Mouse (Mus musculus) ES-E14 (cell line): ENCODE data around the gene Etnk2.

Experiments
- CHD2 ChIP-seq: IDR thresholded peaks from 2 replicates; pipeline ENCODE4 v1.6.1; 2014; ENCODE audit warnings: mild to moderate bottlenecking, low read depth, low read length, inconsistent platforms
- HCFC1 ChIP-seq: IDR thresholded peaks from 2 replicates; pipeline ENCODE4 v1.6.1; 2012; ENCODE audit warnings: low read length, inconsistent platforms, borderline replicate concordance; ENCODE audit not compliant: insufficient read depth
- MAFK ChIP-seq: IDR thresholded peaks from 2 replicates; pipeline ENCODE4 v1.6.1; 2014; ENCODE audit warnings: mild to moderate bottlenecking, low read depth, low read length, inconsistent platforms; ENCODE audit not compliant: insufficient read depth
- ZC3H11A ChIP-seq: IDR thresholded peaks from 2 replicates; pipeline ENCODE4 v1.6.1; 2012; ENCODE audit warnings: low read depth, mild to moderate bottlenecking, inconsistent platforms, low read length, borderline replicate concordance
- ZNF384 ChIP-seq: IDR thresholded peaks from 2 replicates; pipeline ENCODE4 v1.6.1; 2012; ENCODE audit warnings: low read depth, low read length, inconsistent platforms

DNA sequence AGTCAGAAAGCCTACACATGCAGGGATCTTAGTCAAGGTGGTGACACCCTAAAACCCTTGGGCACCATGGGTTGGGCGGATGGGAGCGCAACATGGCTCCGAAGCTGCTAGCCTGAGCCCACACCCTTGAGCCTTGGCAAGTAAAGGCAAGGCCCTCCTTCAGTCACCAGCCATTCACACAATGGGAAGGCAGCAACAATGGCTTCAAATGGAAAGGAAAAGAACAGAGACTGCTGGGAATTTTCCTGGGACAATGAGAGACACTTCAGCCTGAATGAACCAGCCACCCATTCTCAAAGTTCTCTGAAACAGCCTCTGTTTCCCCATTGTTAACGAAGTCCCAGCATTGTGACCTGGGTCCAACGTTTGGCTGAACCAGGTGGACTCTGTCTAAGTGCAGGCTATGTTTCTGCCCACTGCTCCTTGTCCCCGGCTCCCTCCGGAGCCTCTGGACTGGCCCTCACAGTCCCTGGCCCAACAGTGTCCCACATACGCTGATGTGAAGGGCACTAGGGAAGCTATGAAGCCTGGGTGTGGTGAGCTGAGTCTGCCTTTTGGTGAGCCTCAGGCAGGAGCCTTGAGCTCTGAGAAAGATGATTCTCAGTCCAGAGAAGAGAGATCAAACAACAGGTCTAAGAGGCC lies 48.3 kb downstream of the Etnk2 start:
- no peak for TF ChIP-seq CHD2
- TF ChIP-seq ZNF384: no peak
- no peak for TF ChIP-seq MAFK
- no peak for TF ChIP-seq HCFC1
- TF ChIP-seq ZC3H11A: no peak
